Mouse (Mus musculus): ENCODE measurements around the gene Taf5l.

DNA sequence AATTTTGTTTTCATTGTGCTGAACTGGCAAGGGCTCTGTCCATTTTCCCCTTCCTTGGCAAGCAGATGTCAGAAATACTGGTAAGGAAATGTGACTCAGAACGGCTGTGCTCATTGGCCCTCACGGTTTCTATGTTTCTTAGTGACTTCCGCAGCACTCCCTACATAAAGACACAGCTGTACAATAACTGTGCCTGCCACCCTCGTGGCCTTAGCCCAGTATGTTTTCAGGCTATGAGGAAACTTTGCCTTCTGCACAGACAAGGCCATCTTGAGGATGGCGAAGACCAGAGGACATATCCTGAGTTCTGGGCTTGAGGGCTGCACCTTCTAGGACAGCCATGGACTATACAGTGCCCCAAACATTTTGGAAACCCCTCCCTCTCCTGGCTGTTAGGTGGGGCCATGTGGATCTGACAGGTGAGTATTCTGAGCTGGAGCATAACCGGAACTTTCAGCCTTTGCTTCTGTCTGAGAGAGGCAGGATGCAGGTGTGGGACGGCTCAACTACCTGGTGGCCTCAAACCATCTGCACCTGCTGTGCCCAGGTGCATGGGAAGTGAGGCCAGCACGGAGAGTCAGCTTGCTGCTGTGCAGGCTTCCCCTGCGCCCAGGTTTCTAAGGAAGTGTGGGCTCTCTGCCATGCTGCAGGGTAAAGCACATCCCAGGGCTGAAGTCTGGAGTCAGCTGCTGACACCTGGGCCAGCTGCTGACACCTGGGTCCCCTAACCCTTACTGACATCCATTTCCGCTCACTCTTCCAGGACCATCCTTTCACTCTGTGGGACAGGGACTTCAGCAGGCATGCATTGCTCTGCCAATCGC lies 35.8 kb upstream of the Taf5l start:
- TF ChIP-seq POLR2A (IDR thresholded peaks at IDR 0.05; ENCODE audit: insufficient read depth, low read depth, low read length) (no peak), CTCF (IDR thresholded peaks at IDR 0.05; ENCODE audit: insufficient read depth, low read depth, low read length) (no peak)

All from olfactory bulb, adult 2 months (tissue).